Mouse (Mus musculus) thymus, postnatal 0 days (tissue): ENCODE results near the gene Vmn1r170. TPM values are rescaled to one million over a fixed set of nuclear protein-coding genes. Genes with fewer than 3 reads are reported as not detected.
"Not testable (repeated sequence)": the region's sequence is repeated elsewhere in the genome, so short reads cannot be mapped to it uniquely, and the experiment has no call there.

ENCODE experiments used
- DNase-seq: peaks from one replicate; pipeline ENCODE4 v3.0.0-alpha.2; 2015; ENCODE audit warnings: low spot score
- polyA plus RNA-seq: library from polyadenylated mRNA; unstranded; fragments of >200 nt; fragmentation: Nextera tagmentation; extraction: Ambion mirVana; gene quantifications from 2 replicates; pipeline ENCODE4 v1.2.1, GENCODE M21; 2015

Gene Vmn1r170
- polyA plus RNA-seq, result not detected in 2 replicates

DNA sequence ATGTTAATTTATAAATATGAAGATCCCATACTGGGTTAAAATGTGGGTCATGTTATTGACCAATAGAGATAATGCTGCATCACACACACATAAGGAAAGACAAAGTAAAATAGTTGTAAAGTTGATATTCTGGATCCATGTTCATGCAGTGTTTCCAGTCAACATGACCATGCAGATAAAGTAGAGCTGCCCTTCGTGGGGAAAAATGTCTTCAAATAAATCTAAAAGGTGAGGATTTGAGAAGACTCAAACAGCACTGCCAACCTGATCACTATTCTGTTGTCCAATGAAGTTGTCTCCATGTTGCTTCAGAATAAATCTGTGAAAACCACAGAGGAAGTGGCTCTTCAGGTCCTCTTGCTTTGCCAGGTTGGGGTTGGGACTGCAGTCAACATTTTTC, at the start of gene Vmn1r170:
Vmn1r170 (plus strand) TSS at position 301 of the 400 bp plus-strand sequence.
- not testable (repeated sequence) for DNase-seq

DNA sequence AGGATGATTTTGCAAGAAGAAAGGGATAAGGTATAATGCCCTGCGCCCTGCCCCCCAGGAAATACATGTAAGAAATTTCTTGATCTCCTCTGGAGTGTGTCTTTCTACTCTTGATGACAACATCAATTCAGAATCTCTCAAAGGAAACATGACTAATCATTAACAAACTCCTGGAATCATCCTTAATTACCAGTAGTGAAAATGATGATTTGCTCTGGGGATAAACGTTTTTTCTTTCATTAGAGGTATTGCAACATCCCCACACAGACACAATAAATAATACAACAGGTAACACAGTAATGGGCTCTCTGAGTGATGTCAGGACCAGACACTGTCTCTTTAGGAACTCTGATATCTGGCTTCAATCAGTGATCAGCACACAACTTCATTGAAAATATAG, 30.7 kb upstream of the Vmn1r170 start, which contains the start of gene Vmn1r169:
Vmn1r169 (plus strand) TSS at position 301 of the 400 bp plus-strand sequence.
- DNase-seq, result not testable (repeated sequence)

DNA sequence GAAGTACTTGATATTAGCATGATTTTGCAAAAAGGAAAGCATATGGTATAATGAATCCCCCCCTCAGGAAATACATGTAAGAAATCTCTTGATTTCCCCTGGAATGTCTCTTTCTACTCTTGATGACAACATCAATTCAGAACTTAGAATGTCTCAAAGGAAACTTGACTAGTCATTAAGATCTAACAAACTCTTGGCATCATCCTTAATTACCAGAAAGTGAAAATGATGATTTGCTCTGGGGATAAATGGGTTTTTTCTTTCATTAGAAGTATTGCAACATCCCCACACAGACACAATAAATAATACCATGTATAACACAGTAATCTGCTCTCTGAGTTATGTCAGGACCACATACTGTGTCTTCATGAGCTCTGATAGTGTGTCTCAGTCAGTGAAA, 24.4 kb downstream of the Vmn1r170 start, which contains the start of gene Vmn1r171:
Vmn1r171 (plus strand) TSS at position 301 of the 400 bp plus-strand sequence.
- DNase-seq, result no peak

Other genes starting within 250 kb of the Vmn1r170 start
- not detected in 2 replicates for gene Nlrp5, start 220.3 kb upstream of the Vmn1r170 start, polyA plus RNA-seq
- gene Vmn1r167, start 99.0 kb upstream of the Vmn1r170 start, polyA plus RNA-seq, result not detected in 2 replicates
- gene Vmn1r168, start 66.4 kb upstream of the Vmn1r170 start, polyA plus RNA-seq, result not detected in 2 replicates
- gene Vmn1r169, start 30.6 kb upstream of the Vmn1r170 start, polyA plus RNA-seq, result not detected in 2 replicates
- gene Vmn1r171, start 24.5 kb downstream of the Vmn1r170 start, polyA plus RNA-seq, result not detected in 2 replicates
- gene Vmn1r172, start 52.1 kb downstream of the Vmn1r170 start, polyA plus RNA-seq, result not detected in 2 replicates
- gene Vmn1r173, start 94.5 kb downstream of the Vmn1r170 start, polyA plus RNA-seq, result not detected in 2 replicates
- gene Vmn1r174, start 146.1 kb downstream of the Vmn1r170 start, polyA plus RNA-seq, result not detected in 2 replicates
- gene Vmn1r175, start 204.5 kb downstream of the Vmn1r170 start, polyA plus RNA-seq, result not detected in 2 replicates
- not detected in 2 replicates for gene Vmn1r176, start 231.2 kb downstream of the Vmn1r170 start, polyA plus RNA-seq